Mouse (Mus musculus): Measurements from ENCODE around the gene Neu2. TPM values are rescaled to one million over a fixed set of nuclear protein-coding genes. Genes with fewer than 3 reads are reported as not detected.
A peak's percentile ranks its signal among the peaks of the same experiment; 100 is the strongest.

Gene Neu2
- polyA plus RNA-seq, 1 experiment from 2014 or later = 0.80 TPM

GRCm38 (mm10) chr1:87568398-87568797 is 58.7 kb downstream of the Neu2 start:
- 50% methylated on average over 6 of the region's 6 CpGs for WGBS
- Histone ChIP-seq H3K4me2 (replicated peaks; ENCODE audit: low read depth, low read length) (no peak overlapping the region), H3K27me3 (ENCODE audit: control insufficient read depth, insufficient read depth, low read length) (no peaks in the 10 kb centered on the region), H3K9ac (ENCODE audit: low read depth, low read length) (no peak overlapping the region), H3K9me3 (ENCODE audit: control insufficient read depth, low read length) (no peaks in the 10 kb centered on the region), H3K4me3 (ENCODE audit: low read length) (no peak overlapping the region), H3K36me3 (ENCODE audit: control insufficient read depth, insufficient read depth, low read length) (no peaks in the 10 kb centered on the region), H3K27ac (ENCODE audit: low read depth, low read length) (no peak overlapping the region), H3K4me1 (ENCODE audit: control insufficient read depth, insufficient read depth, low read length) (no peaks in the 10 kb centered on the region)
- no peak for ATAC-seq (ENCODE audit: low FRiP score, low TSS enrichment)

- WGBS = 77% methylated on average over 5 of the region's 5 CpGs
- no peaks in the 10 kb centered on the region for H3K36me3 ChIP-seq (ENCODE audit: control insufficient read depth, insufficient read depth, low read length)
- H3K9ac ChIP-seq (ENCODE audit: low read depth, low read length) = no peak overlapping the region
- peaks cover 4% of the 10 kb centered on the region; the same call in 1 of the 2 replicates for H3K4me1 ChIP-seq (ENCODE audit: control insufficient read depth, insufficient read depth, low read length)
- H3K27ac ChIP-seq (ENCODE audit: low read depth, low read length) = no peak overlapping the region
- no peak for ATAC-seq (ENCODE audit: low FRiP score, low TSS enrichment)
- no peak overlapping the region for H3K4me2 ChIP-seq (replicated peaks; ENCODE audit: low read depth, low read length)
- H3K9me3 ChIP-seq (ENCODE audit: control insufficient read depth, low read length) = no peaks in the 10 kb centered on the region
- H3K4me3 ChIP-seq (ENCODE audit: low read length) = no peak overlapping the region
- H3K27me3 ChIP-seq (ENCODE audit: control insufficient read depth, insufficient read depth, low read length) = no peaks in the 10 kb centered on the region
Measured at GRCm38 (mm10) chr1:87573261-87573660, 63.6 kb downstream of the Neu2 start.

- no peak within 1 kb of the TSS for H3K9ac ChIP-seq (ENCODE audit: low read depth, low read length)
- 63% methylated on average over 6 of the region's 6 CpGs for WGBS
- no peaks in the 10 kb centered on the region for H3K27me3 ChIP-seq (ENCODE audit: control insufficient read depth, insufficient read depth, low read length)
- H3K9me3 ChIP-seq (ENCODE audit: control insufficient read depth, low read length) = no peaks in the 10 kb centered on the region
- no peak within 1 kb of the TSS for H3K4me2 ChIP-seq (replicated peaks; ENCODE audit: low read depth, low read length)
- H3K36me3 ChIP-seq (ENCODE audit: control insufficient read depth, insufficient read depth, low read length) = no peaks in the 10 kb centered on the region
- peaks cover 4% of the 10 kb centered on the region; the same call in 1 of the 2 replicates for H3K4me1 ChIP-seq (ENCODE audit: control insufficient read depth, insufficient read depth, low read length)
- peak within 1 kb of the TSS; percentile 51; the same call in 1 of the 2 replicates for H3K27ac ChIP-seq (ENCODE audit: low read depth, low read length)
- 0 out of 2 replicates have a peak, but pooled peaks have one; percentile 32 for ATAC-seq (ENCODE audit: low FRiP score, low TSS enrichment)
- no peak within 1 kb of the TSS for H3K4me3 ChIP-seq (ENCODE audit: low read length)
Measured at GRCm38 (mm10) chr1:87573800-87574215, 64.1 kb downstream of the Neu2 start, which contains the start of gene Ngef. Gene Ngef, minus strand, starts transcription at chr1:87573870.

GRCm38 (mm10) chr1:87574353-87574752 is 64.7 kb downstream of the Neu2 start:
- peak; percentile 32; the same call in 1 of the 2 replicates for ATAC-seq (ENCODE audit: low FRiP score, low TSS enrichment)
- Histone ChIP-seq H3K4me1 (ENCODE audit: control insufficient read depth, insufficient read depth, low read length) (peaks cover 4% of the 10 kb centered on the region; the same call in 1 of the 2 replicates), H3K4me2 (replicated peaks; ENCODE audit: low read depth, low read length) (no peak overlapping the region), H3K36me3 (ENCODE audit: control insufficient read depth, insufficient read depth, low read length) (no peaks in the 10 kb centered on the region), H3K9me3 (ENCODE audit: control insufficient read depth, low read length) (no peaks in the 10 kb centered on the region), H3K27me3 (ENCODE audit: control insufficient read depth, insufficient read depth, low read length) (no peaks in the 10 kb centered on the region), H3K4me3 (ENCODE audit: low read length) (no peak overlapping the region), H3K9ac (ENCODE audit: low read depth, low read length) (no peak overlapping the region), H3K27ac (ENCODE audit: low read depth, low read length) (peak overlapping the region; percentile 51; the same call in 1 of the 2 replicates)
- 43% methylated on average over 6 of the region's 6 CpGs for WGBS

- no peak overlapping the region for H3K9ac ChIP-seq (ENCODE audit: low read depth, low read length)
- H3K27ac ChIP-seq (ENCODE audit: low read depth, low read length) = peak overlapping the region; percentile 49; the same call in 1 of the 2 replicates
- no peak overlapping the region for H3K4me3 ChIP-seq (ENCODE audit: low read length)
- ATAC-seq (ENCODE audit: low FRiP score, low TSS enrichment) = peak; percentile 83
- no peaks in the 10 kb centered on the region for H3K9me3 ChIP-seq (ENCODE audit: control insufficient read depth, low read length)
- peaks cover 4% of the 10 kb centered on the region; the same call in 1 of the 2 replicates for H3K4me1 ChIP-seq (ENCODE audit: control insufficient read depth, insufficient read depth, low read length)
- 46% methylated on average over 7 of the region's 7 CpGs for WGBS
- no peaks in the 10 kb centered on the region for H3K36me3 ChIP-seq (ENCODE audit: control insufficient read depth, insufficient read depth, low read length)
- no peak overlapping the region for H3K4me2 ChIP-seq (replicated peaks; ENCODE audit: low read depth, low read length)
- H3K27me3 ChIP-seq (ENCODE audit: control insufficient read depth, insufficient read depth, low read length) = no peaks in the 10 kb centered on the region
Measured at GRCm38 (mm10) chr1:87574785-87575184, 65.1 kb downstream of the Neu2 start.

- no peak for ATAC-seq (ENCODE audit: low FRiP score, low TSS enrichment)
- H3K4me2 ChIP-seq (replicated peaks; ENCODE audit: low read depth, low read length) = no peak overlapping the region
- no peak overlapping the region for H3K27ac ChIP-seq (ENCODE audit: low read depth, low read length)
- peaks cover 4% of the 10 kb centered on the region; the same call in 1 of the 2 replicates for H3K4me1 ChIP-seq (ENCODE audit: control insufficient read depth, insufficient read depth, low read length)
- H3K9me3 ChIP-seq (ENCODE audit: control insufficient read depth, low read length) = no peaks in the 10 kb centered on the region
- no peaks in the 10 kb centered on the region for H3K36me3 ChIP-seq (ENCODE audit: control insufficient read depth, insufficient read depth, low read length)
- H3K4me3 ChIP-seq (ENCODE audit: low read length) = no peak overlapping the region
- WGBS = 92% methylated on average over 6 of the region's 6 CpGs
- no peaks in the 10 kb centered on the region for H3K27me3 ChIP-seq (ENCODE audit: control insufficient read depth, insufficient read depth, low read length)
- H3K9ac ChIP-seq (ENCODE audit: low read depth, low read length) = no peak overlapping the region
Measured at GRCm38 (mm10) chr1:87578965-87579364, 69.3 kb downstream of the Neu2 start.

- H3K4me1 ChIP-seq (ENCODE audit: control insufficient read depth, insufficient read depth, low read length) = no peaks in the 10 kb centered on the region
- H3K27ac ChIP-seq (ENCODE audit: low read depth, low read length) = no peak overlapping the region
- H3K4me2 ChIP-seq (replicated peaks; ENCODE audit: low read depth, low read length) = no peak overlapping the region
- WGBS = 5% methylated on average over 3 of the region's 3 CpGs
- H3K27me3 ChIP-seq (ENCODE audit: control insufficient read depth, insufficient read depth, low read length) = no peaks in the 10 kb centered on the region
- no peaks in the 10 kb centered on the region for H3K9me3 ChIP-seq (ENCODE audit: control insufficient read depth, low read length)
- H3K9ac ChIP-seq (ENCODE audit: low read depth, low read length) = no peak overlapping the region
- no peak for ATAC-seq (ENCODE audit: low FRiP score, low TSS enrichment)
- H3K4me3 ChIP-seq (ENCODE audit: low read length) = no peak overlapping the region
- no peaks in the 10 kb centered on the region for H3K36me3 ChIP-seq (ENCODE audit: control insufficient read depth, insufficient read depth, low read length)
Measured at GRCm38 (mm10) chr1:87580824-87581223, 71.1 kb downstream of the Neu2 start.

GRCm38 (mm10) chr1:87589162-87589561 is 79.5 kb downstream of the Neu2 start:
- no peaks in the 10 kb centered on the region for H3K27me3 ChIP-seq (ENCODE audit: control insufficient read depth, insufficient read depth, low read length)
- no peak overlapping the region for H3K4me3 ChIP-seq (ENCODE audit: low read length)
- H3K4me2 ChIP-seq (replicated peaks; ENCODE audit: low read depth, low read length) = no peak overlapping the region
- H3K27ac ChIP-seq (ENCODE audit: low read depth, low read length) = no peak overlapping the region
- no peaks in the 10 kb centered on the region for H3K4me1 ChIP-seq (ENCODE audit: control insufficient read depth, insufficient read depth, low read length)
- no peaks in the 10 kb centered on the region for H3K36me3 ChIP-seq (ENCODE audit: control insufficient read depth, insufficient read depth, low read length)
- no peak for ATAC-seq (ENCODE audit: low FRiP score, low TSS enrichment)
- 87% methylated on average over 7 of the region's 7 CpGs for WGBS
- H3K9me3 ChIP-seq (ENCODE audit: control insufficient read depth, low read length) = no peaks in the 10 kb centered on the region
- no peak overlapping the region for H3K9ac ChIP-seq (ENCODE audit: low read depth, low read length)

- ATAC-seq (ENCODE audit: low FRiP score, low TSS enrichment) = no peak
- 82% methylated on average over 8 of the region's 8 CpGs for WGBS
Measured at GRCm38 (mm10) chr1:87589980-87590379, 80.3 kb downstream of the Neu2 start.

More at GRCm38 (mm10) chr1:87589980-87590379, 80.3 kb downstream of the Neu2 start:
- Histone ChIP-seq H3K9me3 (ENCODE audit: control insufficient read depth, low read length) (no peaks in the 10 kb centered on the region), H3K4me3 (ENCODE audit: low read length) (no peak overlapping the region), H3K4me1 (ENCODE audit: control insufficient read depth, insufficient read depth, low read length) (no peaks in the 10 kb centered on the region), H3K36me3 (ENCODE audit: control insufficient read depth, insufficient read depth, low read length) (no peaks in the 10 kb centered on the region), H3K27ac (ENCODE audit: low read depth, low read length) (no peak overlapping the region), H3K27me3 (ENCODE audit: control insufficient read depth, insufficient read depth, low read length) (no peaks in the 10 kb centered on the region), H3K4me2 (replicated peaks; ENCODE audit: low read depth, low read length) (no peak overlapping the region), H3K9ac (ENCODE audit: low read depth, low read length) (no peak overlapping the region)
